Mouse (Mus musculus) hindbrain, postnatal 0 days (tissue): Measurements from ENCODE around the gene Tmem104. TPM values are rescaled to one million over a fixed set of nuclear protein-coding genes. Genes with fewer than 3 reads are reported as not detected.

Experiments
- ATAC-seq: fragments of 200-750 bp; cut with Nextera tagmentation; 2 replicates; pipeline ENCODE4 v1.8.0; 2017; ENCODE audit warnings: mild to moderate bottlenecking, moderate TSS enrichment, moderate library complexity
- DNase-seq: peaks from one replicate; pipeline ENCODE4 v3.0.0-alpha.2; 2015; ENCODE audit warnings: low spot score
- H3K27ac ChIP-seq: fragments of 300-500 bp; sonication (generic); 2 replicates; pipeline ENCODE4 v1.5.1; 2014; ENCODE audit warnings: mild to moderate bottlenecking
- H3K27me3 ChIP-seq: fragments of 300-500 bp; sonication (generic); 2 replicates; pipeline ENCODE4 v1.6.1; 2014; ENCODE audit warnings: low read length, mixed read lengths; ENCODE audit not compliant: insufficient read depth
- H3K36me3 ChIP-seq: fragments of 300-500 bp; sonication (generic); 2 replicates; pipeline ENCODE4 v1.6.1; 2014; ENCODE audit warnings: low read length, mixed read lengths; ENCODE audit not compliant: insufficient read depth
- H3K4me1 ChIP-seq: fragments of 300-500 bp; sonication (generic); 2 replicates; pipeline ENCODE4 v1.6.1; 2014; ENCODE audit warnings: antibody characterized with exemption, low read length, mixed read lengths; ENCODE audit not compliant: insufficient read depth
- H3K4me2 ChIP-seq: fragments of 300-500 bp; sonication (generic); 2 replicates; pipeline ENCODE4 v1.6.1; 2014; ENCODE audit warnings: low read depth, mild to moderate bottlenecking, low read length, moderate library complexity, mixed read lengths
- H3K4me3 ChIP-seq: fragments of 300-500 bp; sonication (generic); 2 replicates; pipeline ENCODE4 v1.5.1; 2014; ENCODE audit warnings: low read length
- H3K9ac ChIP-seq: fragments of 300-500 bp; sonication (generic); replicated peaks from 2 replicates; pipeline ENCODE4 v1.6.1; 2014; ENCODE audit warnings: mild to moderate bottlenecking, low read length, moderate library complexity, mixed read lengths
- H3K9me3 ChIP-seq: fragments of 300-500 bp; sonication (generic); 2 replicates; pipeline ENCODE4 v1.6.1; 2016; ENCODE audit warnings: low read length, mixed read lengths
- CTCF ChIP-seq: IDR thresholded peaks from 2 replicates; pipeline ENCODE4 v1.5.1; 2016; ENCODE audit warnings: antibody characterized with exemption, control low read depth, low read depth
- WGBS: fragments of 180-500 bp; shearing (Covaris S2); extraction: QIAGEN DNeasy Blood & Tissue Kit; methylation state at CpG from one replicate; pipeline ENCODE4 v1.1.7; 2014; 5-methylcytosine and 5-hydroxymethylcytosine counted together
- polyA plus RNA-seq: library from polyadenylated mRNA; unstranded; fragments of >200 nt; fragmentation: Nextera tagmentation; extraction: Ambion mirVana; gene quantifications from 2 replicates; pipeline ENCODE4 v1.2.1, GENCODE M21; 2015
- total RNA-seq: library from RNA; depleted of rRNA; stranded (reverse); fragments of >200 nt; gene quantifications from 2 replicates; pipeline ENCODE4 v1.2.3, GENCODE M21; 2014

Tmem104 gene
- total and polyA plus RNA-seq, 2 experiments from 2014 or later = 11.1 to 13.5 TPM

DNA sequence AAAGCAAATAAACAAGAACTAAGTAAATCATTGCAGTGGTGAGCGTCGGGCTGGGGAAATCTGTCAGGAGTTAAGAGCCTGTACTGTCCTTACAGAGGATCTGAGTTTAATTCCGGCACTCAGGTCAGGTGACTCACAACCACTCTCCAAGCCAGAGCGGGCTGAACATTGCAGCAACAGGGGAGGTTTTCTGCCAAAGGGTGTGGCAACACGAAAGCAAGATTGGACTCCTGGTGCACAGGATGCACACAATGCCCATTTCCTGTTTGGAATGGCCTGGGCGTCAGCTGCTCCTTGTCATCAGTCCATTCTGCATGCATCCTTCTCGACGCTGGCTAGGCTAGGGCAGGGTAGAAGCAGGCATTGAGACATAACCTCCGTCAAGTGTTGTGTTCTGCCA is 32.0 kb downstream of the Tmem104 start:
- ATAC-seq = no peak
- Histone ChIP-seq H3K4me1 (peaks cover 11% of the 10 kb centered on the region), H3K9me3 (no peaks in the 10 kb centered on the region), H3K27me3 (no peaks in the 10 kb centered on the region), H3K27ac (no peak overlapping the region), H3K4me3 (no peak overlapping the region), H3K36me3 (no peaks in the 10 kb centered on the region), H3K4me2 (no peak overlapping the region), H3K9ac (no peak overlapping the region)
- no peak for DNase-seq
- TF ChIP-seq CTCF = no peak
- WGBS = 77% methylated on average over 9 of the region's 9 CpGs

- no peak for TF ChIP-seq CTCF
- Histone ChIP-seq H3K9ac (no peak overlapping the region), H3K4me3 (no peak overlapping the region), H3K4me2 (no peak overlapping the region), H3K27ac (no peak overlapping the region), H3K9me3 (no peaks in the 10 kb centered on the region), H3K27me3 (no peaks in the 10 kb centered on the region), H3K36me3 (no peaks in the 10 kb centered on the region), H3K4me1 (peaks cover 11% of the 10 kb centered on the region)
- ATAC-seq (no peak), DNase-seq (no peak)
- WGBS = 88% methylated on average over 10 of the region's 10 CpGs
These were observed 32.4 kb downstream of the Tmem104 start for GRCm38 (mm10) chr11:115219685-115220084.

- Histone ChIP-seq H3K9ac (no peak overlapping the region), H3K27me3 (no peaks in the 10 kb centered on the region), H3K4me2 (no peak overlapping the region), H3K4me1 (peaks cover 30% of the 10 kb centered on the region), H3K4me3 (no peak overlapping the region), H3K27ac (no peak overlapping the region), H3K36me3 (no peaks in the 10 kb centered on the region), H3K9me3 (no peaks in the 10 kb centered on the region)
- ATAC-seq (no peak), DNase-seq (peak; percentile 66)
- TF ChIP-seq CTCF = no peak
- 35% methylated on average over 12 of the region's 12 CpGs for WGBS
These were observed 34.8 kb downstream of the Tmem104 start for GRCm38 (mm10) chr11:115222077-115222476.

- H3K27me3 ChIP-seq = no peaks in the 10 kb centered on the region
- TF ChIP-seq CTCF = 0 out of 2 replicates have a peak, but pooled peaks have one; percentile 17
- no peak for DNase-seq
- no peak overlapping the region for H3K4me2 ChIP-seq
- H3K36me3 ChIP-seq = no peaks in the 10 kb centered on the region
- no peak for ATAC-seq
- H3K9me3 ChIP-seq = no peaks in the 10 kb centered on the region
- no peak overlapping the region for H3K9ac ChIP-seq
- 34% methylated on average over 5 of the region's 5 CpGs for WGBS
- H3K4me3 ChIP-seq = no peak overlapping the region
- H3K27ac ChIP-seq = no peak overlapping the region
- H3K4me1 ChIP-seq = peaks cover 28% of the 10 kb centered on the region
These were observed 35.3 kb downstream of the Tmem104 start for GRCm38 (mm10) chr11:115222570-115222969.

DNA sequence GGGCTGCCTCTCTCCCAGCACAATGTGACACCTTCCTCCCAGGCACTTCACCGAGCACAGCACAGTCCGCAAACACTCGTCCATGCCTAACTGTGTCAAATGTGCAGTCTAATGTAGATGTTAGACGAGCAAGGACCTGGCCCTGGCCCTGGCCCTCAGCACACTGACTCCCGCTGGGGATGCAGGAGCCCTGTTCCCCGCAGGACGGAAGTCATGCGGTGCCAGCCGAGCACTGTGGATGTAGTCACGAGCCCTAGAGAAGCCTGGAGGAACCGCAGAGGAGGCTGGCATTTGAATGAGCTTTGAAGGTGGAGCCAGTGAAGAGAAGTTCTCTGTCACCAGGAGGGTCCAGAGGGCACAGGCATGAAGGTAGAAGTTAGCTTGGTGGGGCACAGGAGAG is 36.2 kb downstream of the Tmem104 start:
- 57% methylated on average over 11 of the region's 11 CpGs for WGBS
- no peak for TF ChIP-seq CTCF
- ATAC-seq (no peak), DNase-seq (no peak)
- Histone ChIP-seq H3K36me3 (no peaks in the 10 kb centered on the region), H3K27ac (no peak overlapping the region), H3K9ac (no peak overlapping the region), H3K4me3 (no peak overlapping the region), H3K27me3 (no peaks in the 10 kb centered on the region), H3K4me2 (no peak overlapping the region), H3K4me1 (peaks cover 27% of the 10 kb centered on the region), H3K9me3 (no peaks in the 10 kb centered on the region)

DNA sequence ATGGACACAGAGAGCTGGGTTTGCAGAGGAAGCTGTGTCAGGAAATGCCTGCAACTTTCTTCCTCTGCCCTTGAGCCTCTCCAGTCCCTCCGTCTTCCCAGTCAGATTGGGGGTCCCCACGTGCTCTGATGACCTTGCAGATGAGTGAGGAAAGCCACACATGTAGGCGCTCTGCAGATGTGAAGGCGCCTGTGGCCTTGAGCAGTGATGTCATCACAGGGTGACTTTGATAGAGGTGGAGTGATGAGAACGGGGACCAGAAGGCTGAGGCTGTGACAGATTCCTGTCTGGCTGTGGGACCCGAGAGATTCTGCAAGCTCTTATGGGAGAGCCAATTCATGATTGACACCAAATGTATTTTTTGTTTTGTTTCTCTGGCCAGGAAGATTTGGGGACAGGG is 36.6 kb downstream of the Tmem104 start:
- no peak for ATAC-seq
- Histone ChIP-seq H3K27me3 (no peaks in the 10 kb centered on the region), H3K27ac (no peak overlapping the region), H3K4me3 (no peak overlapping the region), H3K9ac (no peak overlapping the region), H3K36me3 (no peaks in the 10 kb centered on the region), H3K4me2 (no peak overlapping the region), H3K9me3 (no peaks in the 10 kb centered on the region), H3K4me1 (peaks cover 27% of the 10 kb centered on the region)
- 80% methylated on average over 6 of the region's 6 CpGs for WGBS
- no peak for DNase-seq
- TF ChIP-seq CTCF = no peak

- H3K4me2 ChIP-seq = no peak overlapping the region
- no peaks in the 10 kb centered on the region for H3K9me3 ChIP-seq
- DNase-seq = peak; percentile 82
- peak; percentile 78 for TF ChIP-seq CTCF
- no peak overlapping the region for H3K9ac ChIP-seq
- no peak for ATAC-seq
- H3K36me3 ChIP-seq = no peaks in the 10 kb centered on the region
- H3K27ac ChIP-seq = no peak overlapping the region
- H3K4me3 ChIP-seq = no peak overlapping the region
- 42% methylated on average over 8 of the region's 8 CpGs for WGBS
- H3K27me3 ChIP-seq = no peaks in the 10 kb centered on the region
- peaks cover 27% of the 10 kb centered on the region for H3K4me1 ChIP-seq
These were observed 37.6 kb downstream of the Tmem104 start for GRCm38 (mm10) chr11:115224889-115225288.
